Mouse (Mus musculus): ENCODE data around the gene Upb1. TPM values are rescaled to one million over a fixed set of nuclear protein-coding genes. Genes with fewer than 3 reads are reported as not detected.
"Not testable (repeated sequence)": the region's sequence is repeated elsewhere in the genome, so short reads cannot be mapped to it uniquely, and the experiment has no call there.

Upb1 gene
- not detected in 2 replicates for polyA plus RNA-seq (2012; ENCODE audit: insufficient read depth, insufficient read length, low replicate concordance, missing spikeins)

- Histone ChIP-seq H3K27ac (ENCODE audit: insufficient read depth, low read depth, low read length) (no peak within 1 kb of the TSS), H3K4me3 (ENCODE audit: insufficient read depth, low read depth, low read length) (no peak within 1 kb of the TSS), H3K4me1 (ENCODE audit: control insufficient read depth, insufficient read depth, low read length) (peaks cover 4% of the 10 kb centered on the region; the same call in 1 of the 2 replicates)
- TF ChIP-seq CTCF (IDR thresholded peaks at IDR 0.05; ENCODE audit: insufficient read depth, low read depth, low read length) (no peak), POLR2A (IDR thresholded peaks at IDR 0.05; ENCODE audit: insufficient read depth, low read depth, low read length) (no peak)
- WGBS = 85% methylated on average over 4 of the region's 4 CpGs
Measured at GRCm38 (mm10) chr10:75400958-75401357, at the start of gene Upb1. Gene Upb1, plus strand, starts transcription at chr10:75401115.

DNA sequence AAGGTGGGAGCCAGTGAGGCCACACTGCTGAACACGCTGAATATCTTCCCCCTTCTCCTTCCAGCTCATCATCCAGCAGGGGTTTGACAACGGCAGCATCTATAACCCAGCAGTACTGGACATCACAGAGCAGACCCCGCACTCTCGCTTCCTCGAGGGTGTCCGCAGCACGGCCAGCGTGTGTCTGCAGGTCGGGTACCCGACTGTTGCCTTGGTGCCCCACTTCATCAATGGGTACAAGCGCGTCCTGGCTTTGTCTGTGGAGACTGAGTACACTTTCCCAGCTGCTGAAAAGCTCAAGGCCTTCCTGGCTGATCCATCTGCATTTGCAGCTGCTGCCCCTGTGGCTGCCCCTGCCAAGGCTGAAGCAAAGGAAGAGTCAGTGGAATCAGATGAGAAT is 48.4 kb upstream of the Upb1 start:
- 96% methylated on average over 12 of the region's 12 CpGs for WGBS
- TF ChIP-seq POLR2A (IDR thresholded peaks at IDR 0.05; ENCODE audit: insufficient read depth, low read depth, low read length) (no peak), CTCF (IDR thresholded peaks at IDR 0.05; ENCODE audit: insufficient read depth, low read depth, low read length) (no peak)
- no peak overlapping the region for H3K27ac ChIP-seq (ENCODE audit: insufficient read depth, low read depth, low read length)
- H3K4me1 ChIP-seq (ENCODE audit: control insufficient read depth, insufficient read depth, low read length) = no peaks in the 10 kb centered on the region
- H3K4me3 ChIP-seq (ENCODE audit: insufficient read depth, low read depth, low read length) = no peak overlapping the region

GRCm38 (mm10) chr10:75353838-75354241 is 47.1 kb upstream of the Upb1 start:
- WGBS = 84% methylated on average over 9 of the region's 9 CpGs
- not testable (repeated sequence) for H3K27ac ChIP-seq (ENCODE audit: insufficient read depth, low read depth, low read length); H3K4me1 ChIP-seq (ENCODE audit: control insufficient read depth, insufficient read depth, low read length); H3K4me3 ChIP-seq (ENCODE audit: insufficient read depth, low read depth, low read length)

DNA sequence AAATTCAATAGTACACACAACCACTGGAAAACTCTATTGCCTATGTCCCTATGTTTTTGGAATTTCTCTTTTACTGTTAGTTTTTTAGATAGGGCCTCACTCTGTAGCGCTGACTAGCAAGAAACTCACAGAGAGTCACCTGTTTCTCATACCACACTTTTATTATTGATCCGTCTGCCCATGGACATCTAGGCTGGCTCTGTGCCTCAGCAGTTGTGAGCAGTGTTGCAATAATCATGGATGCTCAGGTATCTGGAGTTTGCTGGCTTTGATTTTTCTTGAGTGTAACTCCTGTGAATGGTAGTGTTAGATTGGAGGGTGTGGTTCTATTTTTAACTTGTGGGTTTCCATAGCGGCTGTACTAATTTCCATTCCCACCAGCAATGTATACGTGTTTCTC is 45.6 kb upstream of the Upb1 start:
- H3K4me1 ChIP-seq (ENCODE audit: control insufficient read depth, insufficient read depth, low read length) = no peaks in the 10 kb centered on the region
- H3K27ac ChIP-seq (ENCODE audit: insufficient read depth, low read depth, low read length) = no peak overlapping the region
- TF ChIP-seq POLR2A (IDR thresholded peaks at IDR 0.05; ENCODE audit: insufficient read depth, low read depth, low read length) = no peak
- no peak overlapping the region for H3K4me3 ChIP-seq (ENCODE audit: insufficient read depth, low read depth, low read length)
- 69% methylated on average over 4 of the region's 4 CpGs for WGBS

DNA sequence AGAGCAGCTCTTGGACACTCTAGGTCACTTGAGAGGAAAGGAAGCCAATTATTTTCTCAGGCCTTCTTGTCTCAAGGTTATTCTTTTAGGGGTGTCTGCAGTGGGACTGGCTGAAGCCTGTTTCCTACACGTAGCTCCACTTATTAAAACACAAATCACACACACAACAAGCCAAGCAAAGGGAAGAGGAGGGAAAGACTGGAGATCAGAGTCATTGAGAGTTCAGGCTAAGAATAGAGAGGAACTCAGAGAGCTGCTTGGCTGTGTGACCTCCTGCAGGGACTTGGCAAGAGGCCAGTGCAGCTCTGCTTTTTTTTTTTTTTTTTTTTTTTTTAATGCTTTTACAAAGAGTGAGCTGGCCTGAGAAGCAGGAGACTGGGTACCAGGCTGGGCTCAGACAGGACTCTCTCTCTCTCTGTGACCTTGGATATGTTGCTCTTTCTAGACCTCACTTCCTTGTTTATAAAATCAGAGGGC is 36.7 kb upstream of the Upb1 start:
- H3K27ac ChIP-seq (ENCODE audit: insufficient read depth, low read depth, low read length) = peak overlapping the region; percentile 24; the same call in 1 of the 2 replicates
- WGBS = 0% methylated on average over 1 of the region's 1 CpGs
- not testable (repeated sequence) for H3K4me1 ChIP-seq (ENCODE audit: control insufficient read depth, insufficient read depth, low read length); H3K4me3 ChIP-seq (ENCODE audit: insufficient read depth, low read depth, low read length)

DNA sequence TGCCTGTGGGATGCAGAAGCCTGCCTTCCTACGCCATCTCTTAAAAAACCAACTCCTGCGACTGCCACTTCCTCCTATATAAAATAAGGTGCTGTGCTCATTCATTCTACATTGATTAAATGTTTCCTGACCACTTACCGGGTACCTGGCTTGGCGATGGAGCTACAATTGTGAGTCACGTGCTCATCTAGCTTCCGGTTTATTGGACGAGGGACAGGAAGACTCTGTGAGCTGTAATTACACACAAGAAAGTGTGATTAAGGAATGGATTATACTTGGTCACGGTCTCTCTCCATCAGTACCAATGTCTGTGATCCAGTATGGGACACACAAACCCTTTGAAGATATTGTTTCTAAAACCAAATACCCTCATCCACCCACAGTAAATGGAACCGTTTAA is 36.1 kb upstream of the Upb1 start:
- Histone ChIP-seq H3K4me1 (ENCODE audit: control insufficient read depth, insufficient read depth, low read length) (no peaks in the 10 kb centered on the region; the same call in 1 of the 2 replicates), H3K27ac (ENCODE audit: insufficient read depth, low read depth, low read length) (no peak overlapping the region), H3K4me3 (ENCODE audit: insufficient read depth, low read depth, low read length) (no peak overlapping the region)
- 55% methylated on average over 9 of the region's 9 CpGs for WGBS
- TF ChIP-seq CTCF (IDR thresholded peaks at IDR 0.05; ENCODE audit: insufficient read depth, low read depth, low read length) = no peak
- TF ChIP-seq POLR2A (IDR thresholded peaks at IDR 0.05; ENCODE audit: insufficient read depth, low read depth, low read length) = no peak

GRCm38 (mm10) chr10:75365231-75365633 is 35.7 kb upstream of the Upb1 start:
- no peak for TF ChIP-seq POLR2A (IDR thresholded peaks at IDR 0.05; ENCODE audit: insufficient read depth, low read depth, low read length)
- no peak for TF ChIP-seq CTCF (IDR thresholded peaks at IDR 0.05; ENCODE audit: insufficient read depth, low read depth, low read length)
- H3K4me1 ChIP-seq (ENCODE audit: control insufficient read depth, insufficient read depth, low read length) = no peaks in the 10 kb centered on the region; the same call in 1 of the 2 replicates
- no peak overlapping the region for H3K27ac ChIP-seq (ENCODE audit: insufficient read depth, low read depth, low read length)
- 57% methylated on average over 6 of the region's 6 CpGs for WGBS
- H3K4me3 ChIP-seq (ENCODE audit: insufficient read depth, low read depth, low read length) = peak overlapping the region; percentile 6; the same call in 1 of the 2 replicates

DNA sequence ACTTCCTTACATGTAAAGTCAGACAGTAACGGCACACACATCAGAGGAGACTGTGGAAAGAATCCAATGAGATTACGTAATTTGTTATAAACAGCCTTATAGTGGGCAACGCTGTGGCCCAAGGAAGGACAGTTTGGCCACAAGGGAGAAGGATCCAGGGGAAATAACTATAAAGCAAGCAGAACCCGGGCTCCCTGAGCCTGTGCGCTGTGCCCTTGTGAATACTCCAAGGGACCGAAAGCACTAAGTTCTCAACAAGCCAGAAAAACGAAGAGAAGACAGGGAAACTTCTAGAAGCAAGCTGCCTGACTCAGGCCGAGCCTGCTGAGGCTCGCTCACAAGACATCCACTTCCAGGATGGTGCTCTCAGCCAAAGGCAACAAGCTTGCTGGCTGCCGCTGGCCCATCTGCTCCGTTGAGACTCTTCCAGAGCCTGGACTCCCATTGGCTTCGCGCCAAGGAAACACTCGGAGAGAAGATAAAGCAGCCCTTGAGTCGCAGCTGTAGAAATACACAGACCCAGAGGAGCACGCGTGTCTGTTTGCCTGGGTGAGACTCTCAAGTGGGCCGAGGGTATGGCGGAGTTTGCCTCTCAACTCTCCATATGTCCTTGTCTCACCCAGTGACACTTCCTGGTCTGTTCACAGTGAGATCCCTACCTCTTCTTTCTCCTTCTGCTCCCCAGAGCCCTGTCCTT is 27.1 kb upstream of the Upb1 start:
- H3K4me3 ChIP-seq (ENCODE audit: insufficient read depth, low read depth, low read length); H3K27ac ChIP-seq (ENCODE audit: insufficient read depth, low read depth, low read length); H3K4me1 ChIP-seq (ENCODE audit: control insufficient read depth, insufficient read depth, low read length): not testable (repeated sequence)
- 47% methylated on average over 15 of the region's 19 CpGs for WGBS

- TF ChIP-seq CTCF (IDR thresholded peaks at IDR 0.05; ENCODE audit: insufficient read depth, low read depth, low read length) (no peak), POLR2A (IDR thresholded peaks at IDR 0.05; ENCODE audit: insufficient read depth, low read depth, low read length) (no peak)
- 49% methylated on average over 10 of the region's 10 CpGs for WGBS
- Histone ChIP-seq H3K4me1 (ENCODE audit: control insufficient read depth, insufficient read depth, low read length) (no peaks in the 10 kb centered on the region; the same call in 1 of the 2 replicates), H3K4me3 (ENCODE audit: insufficient read depth, low read depth, low read length) (no peak overlapping the region), H3K27ac (ENCODE audit: insufficient read depth, low read depth, low read length) (no peak overlapping the region)
Measured at GRCm38 (mm10) chr10:75378688-75379087, 22.2 kb upstream of the Upb1 start.

- Histone ChIP-seq H3K27ac (ENCODE audit: insufficient read depth, low read depth, low read length) (no peak overlapping the region), H3K4me3 (ENCODE audit: insufficient read depth, low read depth, low read length) (no peak overlapping the region), H3K4me1 (ENCODE audit: control insufficient read depth, insufficient read depth, low read length) (no peaks in the 10 kb centered on the region)
- no peak for TF ChIP-seq CTCF (IDR thresholded peaks at IDR 0.05; ENCODE audit: insufficient read depth, low read depth, low read length)
- TF ChIP-seq POLR2A (IDR thresholded peaks at IDR 0.05; ENCODE audit: insufficient read depth, low read depth, low read length) = no peak
- WGBS = 60% methylated on average over 2 of the region's 2 CpGs
Measured at GRCm38 (mm10) chr10:75390156-75390555, 10.8 kb upstream of the Upb1 start.
